Mouse (Mus musculus): ENCODE measurements around the gene Pgm5. TPM values are rescaled to one million over a fixed set of nuclear protein-coding genes. Genes with fewer than 3 reads are reported as not detected.

The Pgm5 gene
- total and polyA plus RNA-seq, 3 experiments: not detected

DNA sequence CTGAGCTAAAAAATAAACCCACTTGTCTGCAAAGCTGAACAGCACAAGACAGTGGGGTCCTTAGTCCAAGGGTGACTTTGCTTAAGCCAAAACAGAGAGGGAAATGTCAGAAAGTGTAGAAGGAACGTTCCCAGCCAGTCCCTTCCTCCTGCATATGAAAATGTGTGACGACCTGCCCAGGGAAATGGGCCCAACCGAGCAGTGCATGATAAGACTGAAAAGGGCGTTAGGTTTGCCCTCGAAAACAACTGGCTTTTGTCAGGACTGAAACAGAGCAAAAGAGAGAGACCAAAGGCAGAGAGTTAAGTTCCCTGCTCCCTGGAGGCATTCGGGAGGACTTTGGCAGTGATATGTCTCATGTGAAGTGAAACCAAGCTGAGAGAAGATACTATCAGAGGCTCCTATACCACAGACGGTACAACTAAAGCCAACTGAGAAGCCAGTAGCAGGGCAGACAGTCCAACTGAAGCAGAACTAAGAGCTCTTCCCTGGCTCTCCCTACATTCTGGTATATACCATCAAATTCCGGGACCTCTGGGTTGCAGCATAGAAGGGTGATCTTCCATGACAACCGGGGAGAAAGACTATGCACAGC is 68.0 kb downstream of the Pgm5 start:
- Histone ChIP-seq H3K79me2 (ENCODE audit: control insufficient read depth, insufficient read depth, low read length, poor library complexity) (no peaks in the 10 kb centered on the region), H3K9me3 (replicated peaks; ENCODE audit: insufficient read depth, low read length) (no peaks in the 10 kb centered on the region), H3K36me3 (ENCODE audit: control insufficient read depth in 1 of 2, insufficient read depth in 2 of 2, low read length in 2 of 2) (peaks cover 0 to 3% of the 10 kb centered on the region in 2 experiments; a peak in 2 of 4 replicates), H3K4me1 (ENCODE audit: control insufficient read depth in 1 of 2, insufficient read depth in 2 of 2, low read length in 2 of 2) (peaks cover 2 to 9% of the 10 kb centered on the region in 2 experiments; a peak in 3 of 4 replicates), H3K4me3 (ENCODE audit: control insufficient read depth in 1 of 2, insufficient read depth in 1 of 2, low read depth in 2 of 2, low read length in 2 of 2) (peak overlapping the region; percentile 38 to 41), H3K9ac (ENCODE audit: control insufficient read depth, low read depth, low read length, poor library complexity, severe bottlenecking) (no peak overlapping the region; the same call in 1 of the 2 replicates), H3K27me3 (ENCODE audit: control insufficient read depth in 1 of 2, insufficient read depth in 2 of 2, low read length in 2 of 2) (no peaks in the 10 kb centered on the region), H3K27ac (ENCODE audit: control insufficient read depth, low read depth, low read length) (no peak overlapping the region)
- DNase-seq (ENCODE audit: low read depth, low spot score): peak; percentile 42
- TF ChIP-seq TAL1 (IDR thresholded peaks at IDR 0.05; ENCODE audit: low read length) (no peak), POLR2AphosphoS2 (IDR thresholded peaks at IDR 0.05; ENCODE audit: low read length) (no peak)

DNA sequence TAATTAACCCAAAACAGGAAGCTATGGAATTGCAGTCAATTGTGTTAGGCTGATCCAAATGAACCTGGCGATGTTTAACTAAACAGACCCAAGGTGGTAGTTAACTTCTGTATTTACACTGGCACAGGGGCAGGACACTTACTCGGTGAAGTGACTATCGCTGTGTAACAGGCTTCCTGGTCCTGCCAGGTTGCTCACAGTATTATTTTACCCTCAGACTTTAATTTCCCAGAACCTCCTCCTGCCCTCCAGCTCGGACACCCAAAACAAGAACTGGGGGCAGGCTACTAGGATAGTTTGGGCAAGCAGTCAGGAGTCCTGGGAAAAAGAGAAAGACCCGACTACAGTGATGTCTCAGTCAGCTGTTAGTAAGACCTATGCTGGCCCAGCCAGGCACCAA is 68.8 kb downstream of the Pgm5 start:
- TF ChIP-seq ZMIZ1 (IDR thresholded peaks at IDR 0.05; ENCODE audit: low read depth, low read length) (no peak), CHD1 (IDR thresholded peaks at IDR 0.05; ENCODE audit: low read depth, low read length) (no peak), NRF1 (IDR thresholded peaks at IDR 0.05; ENCODE audit: insufficient read depth, low read depth, low read length, poor library complexity, severe bottlenecking) (no peak), ZKSCAN1 (IDR thresholded peaks at IDR 0.05; ENCODE audit: low read depth, low read length) (no peak), MYC (IDR thresholded peaks at IDR 0.05; ENCODE audit: low read depth, low read length) (no peak), HCFC1 (IDR thresholded peaks at IDR 0.05; ENCODE audit: low read depth, low read length) (no peak), TCF12 (IDR thresholded peaks at IDR 0.05; ENCODE audit: low read depth, low read length) (no peak), SIN3A (IDR thresholded peaks at IDR 0.05; ENCODE audit: low read length) (no peak)
- Histone ChIP-seq H3K4me3 (ENCODE audit: control insufficient read depth in 1 of 2, insufficient read depth in 1 of 2, low read depth in 2 of 2, low read length in 2 of 2) (no peak overlapping the region), H3K9me3 (replicated peaks; ENCODE audit: insufficient read depth, low read length) (no peaks in the 10 kb centered on the region), H3K9ac (ENCODE audit: control insufficient read depth, low read depth, low read length, poor library complexity, severe bottlenecking) (no peak overlapping the region), H3K79me2 (ENCODE audit: control insufficient read depth, insufficient read depth, low read length, poor library complexity) (no peaks in the 10 kb centered on the region), H3K27me3 (ENCODE audit: control insufficient read depth in 1 of 2, insufficient read depth in 2 of 2, low read length in 2 of 2) (no peaks in the 10 kb centered on the region), H3K4me1 (ENCODE audit: control insufficient read depth in 1 of 2, insufficient read depth in 2 of 2, low read length in 2 of 2) (peaks cover 2 to 9% of the 10 kb centered on the region in 2 experiments; a peak in 3 of 4 replicates), H3K27ac (ENCODE audit: control insufficient read depth, low read depth, low read length) (no peak overlapping the region), H3K36me3 (ENCODE audit: control insufficient read depth in 1 of 2, insufficient read depth in 2 of 2, low read length in 2 of 2) (peaks cover 0 to 3% of the 10 kb centered on the region in 2 experiments; a peak in 2 of 4 replicates)
- no peak for DNase-seq (ENCODE audit: low read depth, low spot score)

- Histone ChIP-seq H3K9ac (ENCODE audit: control insufficient read depth, low read depth, low read length, poor library complexity, severe bottlenecking) (no peak overlapping the region), H3K27me3 (ENCODE audit: control insufficient read depth in 1 of 2, insufficient read depth in 2 of 2, low read length in 2 of 2) (no peaks in the 10 kb centered on the region; a peak in 2 of 4 replicates), H3K27ac (ENCODE audit: control insufficient read depth, low read depth, low read length) (no peak overlapping the region), H3K9me3 (replicated peaks; ENCODE audit: insufficient read depth, low read length) (no peaks in the 10 kb centered on the region), H3K36me3 (ENCODE audit: control insufficient read depth in 1 of 2, insufficient read depth in 2 of 2, low read length in 2 of 2) (no peaks in the 10 kb centered on the region), H3K4me1 (ENCODE audit: control insufficient read depth in 1 of 2, insufficient read depth in 2 of 2, low read length in 2 of 2) (no peaks in the 10 kb centered on the region), H3K79me2 (ENCODE audit: control insufficient read depth, insufficient read depth, low read length, poor library complexity) (no peaks in the 10 kb centered on the region), H3K4me3 (ENCODE audit: control insufficient read depth in 1 of 2, insufficient read depth in 1 of 2, low read depth in 2 of 2, low read length in 2 of 2) (no peak overlapping the region)
- no peak for DNase-seq (ENCODE audit: low read depth, low spot score)
- TF ChIP-seq TAL1 (IDR thresholded peaks at IDR 0.05; ENCODE audit: low read length) (no peak), POLR2A (IDR thresholded peaks at IDR 0.05; ENCODE audit: control insufficient read depth in 1 of 2, insufficient read depth in 1 of 2, low read depth in 1 of 2, low read length in 2 of 2, poor library complexity in 1 of 2) (no peak), ZKSCAN1 (IDR thresholded peaks at IDR 0.05; ENCODE audit: low read depth, low read length) (no peak), MAZ (IDR thresholded peaks at IDR 0.05; ENCODE audit: low read depth, low read length) (no peak), JUND (IDR thresholded peaks at IDR 0.05; ENCODE audit: low read depth, low read length) (no peak), NRF1 (IDR thresholded peaks at IDR 0.05; ENCODE audit: insufficient read depth, low read depth, low read length, poor library complexity, severe bottlenecking) (no peak), TBP (IDR thresholded peaks at IDR 0.05; ENCODE audit: low read depth, low read length) (no peak), ETS1 (IDR thresholded peaks at IDR 0.05; ENCODE audit: low read depth, low read length) (no peak), KAT2A (conservative IDR thresholded peaks at IDR 0.05; ENCODE audit: low read depth, low read length) (no peak), SIN3A (IDR thresholded peaks at IDR 0.05; ENCODE audit: low read length) (no peak), MEF2A (IDR thresholded peaks at IDR 0.05; ENCODE audit: extremely low read depth, insufficient replicate concordance, low read depth, low read length, poor library complexity, severe bottlenecking) (no peak), CHD2 (IDR thresholded peaks at IDR 0.05; ENCODE audit: low read length) (no peak), MAX (IDR thresholded peaks at IDR 0.05; ENCODE audit: low read length) (no peak), CHD1 (IDR thresholded peaks at IDR 0.05; ENCODE audit: low read depth, low read length) (no peak), POLR2AphosphoS5 (IDR thresholded peaks at IDR 0.05; ENCODE audit: borderline replicate concordance, low read depth, low read length) (no peak)
Observed at GRCm38 (mm10) chr19:24785898-24786297, 75.8 kb downstream of the Pgm5 start.

Data from MEL (cell line).